Mouse (Mus musculus) ES-E14 (cell line): Measurements from ENCODE around the gene Naa15.

Experiments used
- CHD2 ChIP-seq: IDR thresholded peaks from 2 replicates; pipeline ENCODE4 v1.6.1; 2014; ENCODE audit warnings: mild to moderate bottlenecking, low read depth, low read length, inconsistent platforms
- HCFC1 ChIP-seq: IDR thresholded peaks from 2 replicates; pipeline ENCODE4 v1.6.1; 2012; ENCODE audit warnings: low read length, inconsistent platforms, borderline replicate concordance; ENCODE audit not compliant: insufficient read depth
- MAFK ChIP-seq: IDR thresholded peaks from 2 replicates; pipeline ENCODE4 v1.6.1; 2014; ENCODE audit warnings: mild to moderate bottlenecking, low read depth, low read length, inconsistent platforms; ENCODE audit not compliant: insufficient read depth

GRCm38 (mm10) chr3:51386441-51387133, 28.4 kb upstream of the Naa15 start:
- no peak for TF ChIP-seq CHD2
- TF ChIP-seq HCFC1: no peak
- TF ChIP-seq MAFK: no peak
